Mouse (Mus musculus): Measurements from ENCODE around the gene 1500009L16Rik. TPM values are rescaled to one million over a fixed set of nuclear protein-coding genes. Genes with fewer than 3 reads are reported as not detected.

Gene 1500009L16Rik
- 8.1 and 13.6 TPM in 2 replicates for polyA plus RNA-seq (2012; rRNA removed)

- Histone ChIP-seq H3K27ac (ENCODE audit: control insufficient read depth, insufficient read depth, low read depth, low read length) (peak within 1 kb of the TSS; percentile 58), H3K4me1 (ENCODE audit: control insufficient read depth, insufficient read depth, low read length) (peaks cover 3% of the 10 kb centered on the region), H3K27me3 (ENCODE audit: control insufficient read depth, insufficient read depth, low read length) (no peaks in the 10 kb centered on the region), H3K4me3 (ENCODE audit: control insufficient read depth, low read depth, low read length) (peak within 1 kb of the TSS; percentile 75), H3K36me3 (ENCODE audit: control insufficient read depth, insufficient read depth, low read length) (no peaks in the 10 kb centered on the region)
- TF ChIP-seq POLR2A (IDR thresholded peaks at IDR 0.05; ENCODE audit: control insufficient read depth, low read depth, low read length) (peak; percentile 90), CTCF (IDR thresholded peaks at IDR 0.05; ENCODE audit: control insufficient read depth, insufficient read depth, insufficient replicate concordance, low read depth, low read length) (no peak)
Observed at GRCm38 (mm10) chr10:83722579-83723031, at the start of gene 1500009L16Rik. Gene 1500009L16Rik, plus strand, starts transcription at chr10:83722865.

- H3K27ac ChIP-seq (ENCODE audit: control insufficient read depth, insufficient read depth, low read depth, low read length), result no peak overlapping the region
Observed at GRCm38 (mm10) chr10:83681334-83681733, 41.3 kb upstream of the 1500009L16Rik start.

GRCm38 (mm10) chr10:83688215-83688614 lies 34.5 kb upstream of the 1500009L16Rik start:
- Histone ChIP-seq H3K4me3 (ENCODE audit: control insufficient read depth, low read depth, low read length) (no peak overlapping the region), H3K27me3 (ENCODE audit: control insufficient read depth, insufficient read depth, low read length) (no peaks in the 10 kb centered on the region), H3K36me3 (ENCODE audit: control insufficient read depth, insufficient read depth, low read length) (no peaks in the 10 kb centered on the region), H3K27ac (ENCODE audit: control insufficient read depth, insufficient read depth, low read depth, low read length) (no peak overlapping the region), H3K4me1 (ENCODE audit: control insufficient read depth, insufficient read depth, low read length) (no peaks in the 10 kb centered on the region; the same call in 1 of the 2 replicates)
- TF ChIP-seq POLR2A (IDR thresholded peaks at IDR 0.05; ENCODE audit: control insufficient read depth, low read depth, low read length), result no peak
- TF ChIP-seq CTCF (IDR thresholded peaks at IDR 0.05; ENCODE audit: control insufficient read depth, insufficient read depth, insufficient replicate concordance, low read depth, low read length), result peak; percentile 26; the same call in 1 of the 2 replicates

More at GRCm38 (mm10) chr10:83681334-83681733, 41.3 kb upstream of the 1500009L16Rik start:
- no peak for TF ChIP-seq CTCF (IDR thresholded peaks at IDR 0.05; ENCODE audit: control insufficient read depth, insufficient read depth, insufficient replicate concordance, low read depth, low read length)
- no peak for TF ChIP-seq POLR2A (IDR thresholded peaks at IDR 0.05; ENCODE audit: control insufficient read depth, low read depth, low read length)
- Histone ChIP-seq H3K4me3 (ENCODE audit: control insufficient read depth, low read depth, low read length) (no peak overlapping the region), H3K4me1 (ENCODE audit: control insufficient read depth, insufficient read depth, low read length) (no peaks in the 10 kb centered on the region), H3K27me3 (ENCODE audit: control insufficient read depth, insufficient read depth, low read length) (no peaks in the 10 kb centered on the region), H3K36me3 (ENCODE audit: control insufficient read depth, insufficient read depth, low read length) (no peaks in the 10 kb centered on the region)

GRCm38 (mm10) chr10:83692175-83692895 lies 30.3 kb upstream of the 1500009L16Rik start:
- peak overlapping the region; percentile 19; the same call in 1 of the 2 replicates for H3K27ac ChIP-seq (ENCODE audit: control insufficient read depth, insufficient read depth, low read depth, low read length)
- TF ChIP-seq POLR2A (IDR thresholded peaks at IDR 0.05; ENCODE audit: control insufficient read depth, low read depth, low read length) (no peak), CTCF (IDR thresholded peaks at IDR 0.05; ENCODE audit: control insufficient read depth, insufficient read depth, insufficient replicate concordance, low read depth, low read length) (no peak)
- no peaks in the 10 kb centered on the region for H3K36me3 ChIP-seq (ENCODE audit: control insufficient read depth, insufficient read depth, low read length)
- no peaks in the 10 kb centered on the region; the same call in 1 of the 2 replicates for H3K4me1 ChIP-seq (ENCODE audit: control insufficient read depth, insufficient read depth, low read length)
- no peaks in the 10 kb centered on the region for H3K27me3 ChIP-seq (ENCODE audit: control insufficient read depth, insufficient read depth, low read length)
- no peak overlapping the region for H3K4me3 ChIP-seq (ENCODE audit: control insufficient read depth, low read depth, low read length)

- Histone ChIP-seq H3K27ac (ENCODE audit: control insufficient read depth, insufficient read depth, low read depth, low read length) (no peak overlapping the region), H3K4me3 (ENCODE audit: control insufficient read depth, low read depth, low read length) (no peak overlapping the region), H3K4me1 (ENCODE audit: control insufficient read depth, insufficient read depth, low read length) (no peaks in the 10 kb centered on the region), H3K27me3 (ENCODE audit: control insufficient read depth, insufficient read depth, low read length) (no peaks in the 10 kb centered on the region), H3K36me3 (ENCODE audit: control insufficient read depth, insufficient read depth, low read length) (no peaks in the 10 kb centered on the region)
- TF ChIP-seq POLR2A (IDR thresholded peaks at IDR 0.05; ENCODE audit: control insufficient read depth, low read depth, low read length), result no peak
- TF ChIP-seq CTCF (IDR thresholded peaks at IDR 0.05; ENCODE audit: control insufficient read depth, insufficient read depth, insufficient replicate concordance, low read depth, low read length), result no peak
Observed at GRCm38 (mm10) chr10:83696226-83696625, 26.4 kb upstream of the 1500009L16Rik start.

GRCm38 (mm10) chr10:83706628-83707027 lies 16.0 kb upstream of the 1500009L16Rik start:
- no peak for TF ChIP-seq POLR2A (IDR thresholded peaks at IDR 0.05; ENCODE audit: control insufficient read depth, low read depth, low read length)
- no peak for TF ChIP-seq CTCF (IDR thresholded peaks at IDR 0.05; ENCODE audit: control insufficient read depth, insufficient read depth, insufficient replicate concordance, low read depth, low read length)
- H3K4me1 ChIP-seq (ENCODE audit: control insufficient read depth, insufficient read depth, low read length), result peaks cover 3% of the 10 kb centered on the region

GRCm38 (mm10) chr10:83709920-83710319 lies 12.7 kb upstream of the 1500009L16Rik start:
- H3K4me3 ChIP-seq (ENCODE audit: control insufficient read depth, low read depth, low read length), result no peak overlapping the region
- peaks cover 3% of the 10 kb centered on the region for H3K4me1 ChIP-seq (ENCODE audit: control insufficient read depth, insufficient read depth, low read length)
- H3K27ac ChIP-seq (ENCODE audit: control insufficient read depth, insufficient read depth, low read depth, low read length), result no peak overlapping the region
- TF ChIP-seq POLR2A (IDR thresholded peaks at IDR 0.05; ENCODE audit: control insufficient read depth, low read depth, low read length) (no peak), CTCF (IDR thresholded peaks at IDR 0.05; ENCODE audit: control insufficient read depth, insufficient read depth, insufficient replicate concordance, low read depth, low read length) (no peak)
- no peaks in the 10 kb centered on the region for H3K36me3 ChIP-seq (ENCODE audit: control insufficient read depth, insufficient read depth, low read length)
- no peaks in the 10 kb centered on the region for H3K27me3 ChIP-seq (ENCODE audit: control insufficient read depth, insufficient read depth, low read length)

More at GRCm38 (mm10) chr10:83706628-83707027, 16.0 kb upstream of the 1500009L16Rik start:
- Histone ChIP-seq H3K27me3 (ENCODE audit: control insufficient read depth, insufficient read depth, low read length) (no peaks in the 10 kb centered on the region), H3K4me3 (ENCODE audit: control insufficient read depth, low read depth, low read length) (no peak overlapping the region), H3K36me3 (ENCODE audit: control insufficient read depth, insufficient read depth, low read length) (no peaks in the 10 kb centered on the region), H3K27ac (ENCODE audit: control insufficient read depth, insufficient read depth, low read depth, low read length) (no peak overlapping the region)

Data from testis, adult 2 months (tissue).